In the genomic region with DNA sequence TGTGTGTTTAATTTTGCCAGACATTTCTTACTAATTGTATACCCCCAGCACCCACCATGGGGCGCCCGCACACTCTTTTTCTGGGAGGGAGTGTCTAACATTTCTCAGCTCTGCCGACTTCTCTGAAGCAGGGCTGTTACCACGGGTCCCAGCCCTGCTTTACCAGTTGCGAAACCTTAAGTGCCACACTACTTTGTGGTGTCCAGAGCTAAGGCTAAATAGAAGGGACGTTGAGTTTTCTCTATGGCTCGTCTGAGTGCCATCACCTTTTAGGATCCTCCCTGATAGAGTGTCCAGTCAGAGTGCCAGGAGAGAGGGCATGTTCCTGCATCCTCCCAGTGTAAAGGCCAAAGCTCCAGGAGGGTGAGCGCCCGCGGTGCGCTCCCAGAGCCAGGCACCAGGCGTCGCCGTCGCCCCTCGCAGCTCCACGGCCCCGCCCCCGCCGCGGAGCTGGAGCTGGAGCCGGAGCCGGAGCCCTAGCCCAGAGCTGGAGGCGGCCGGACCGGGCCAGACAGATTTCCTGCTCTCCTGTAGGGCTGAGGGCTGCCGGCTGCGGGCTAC, we compare ENCODE assay signal across 8 mouse cellular contexts. TPM values are rescaled to one million over a fixed set of nuclear protein-coding genes. Genes with fewer than 3 reads are reported as not detected.
A peak's percentile ranks its signal among the peaks of the same experiment; 100 is the strongest.
DNase-seq lines count a peak whose midpoint lies in the region; ATAC-seq and TF ChIP-seq lines count a peak whose summit lies in the region.

A gene (plus strand): TSS at position 141 of the 561 bp plus-strand sequence.

- ATAC-seq in limb, embryonic 14.5 days (ENCODE audit: low FRiP score, low read depth), result peak; percentile 94
- ATAC-seq in midbrain, embryonic 16.5 days, result peak; percentile 96

- TF ChIP-seq POLR2A in bone marrow macrophage, adult 2 months (IDR thresholded peaks at IDR 0.05; ENCODE audit: borderline replicate concordance, low read depth, low read length), result no peak
- no peak for TF ChIP-seq POLR2A in embryonic fibroblast, embryonic 13.5 days (IDR thresholded peaks at IDR 0.05; ENCODE audit: low read depth, low read length)
- no peak for TF ChIP-seq POLR2A in limb, embryonic 14.5 days (IDR thresholded peaks at IDR 0.05; ENCODE audit: borderline replicate concordance, extremely low read depth, insufficient read depth, insufficient read length)
- no peak for TF ChIP-seq POLR2A in spleen, adult 2 months (IDR thresholded peaks at IDR 0.05; ENCODE audit: low read depth, low read length)

- H3K9me3 ChIP-seq in limb, embryonic 14.5 days (ENCODE audit: control insufficient read depth, low read length), result no peaks in the 10 kb centered on the region
- no peaks in the 10 kb centered on the region for H3K9me3 ChIP-seq in midbrain, embryonic 16.5 days (replicated peaks; ENCODE audit: control insufficient read depth, low read length, poor library complexity, severe bottlenecking)

- no peaks in the 10 kb centered on the region for H3K36me3 ChIP-seq in limb, embryonic 14.5 days (ENCODE audit: control insufficient read depth, insufficient read depth, low read length)
- H3K36me3 ChIP-seq in midbrain, embryonic 16.5 days (ENCODE audit: control insufficient read depth, insufficient read depth, low read length), result no peaks in the 10 kb centered on the region
- H3K36me3 ChIP-seq in spleen, adult 2 months (ENCODE audit: control insufficient read depth, insufficient read depth, low read length), result no peaks in the 10 kb centered on the region

- peak within 1 kb of the TSS; percentile 48 for H3K4me3 ChIP-seq in bone marrow macrophage, adult 2 months (ENCODE audit: insufficient read depth, low read length)
- H3K4me3 ChIP-seq in embryonic fibroblast, embryonic 13.5 days (ENCODE audit: insufficient read depth, low read length), result peak within 1 kb of the TSS; percentile 44
- H3K4me3 ChIP-seq in limb, embryonic 14.5 days (replicated peaks; ENCODE audit: low read length), result peak within 1 kb of the TSS; percentile 68
- H3K4me3 ChIP-seq in midbrain, embryonic 16.5 days (ENCODE audit: low read depth, low read length), result peak within 1 kb of the TSS; percentile 78
- H3K4me3 ChIP-seq in spleen, adult 2 months (ENCODE audit: extremely low read depth, insufficient read depth, insufficient read length), result peak within 1 kb of the TSS; percentile 63

- TF ChIP-seq CTCF in bone marrow macrophage, adult 2 months (IDR thresholded peaks at IDR 0.05; ENCODE audit: low read depth, low read length), result peak; percentile 36
- TF ChIP-seq CTCF in embryonic fibroblast, embryonic 13.5 days (IDR thresholded peaks at IDR 0.05; ENCODE audit: borderline replicate concordance, insufficient read depth, low read length), result peak; percentile 68
- TF ChIP-seq CTCF in spleen, adult 2 months (IDR thresholded peaks at IDR 0.05; ENCODE audit: extremely low read depth, insufficient read depth, insufficient read length, insufficient replicate concordance), result peak; percentile 74

- H3K4me1 ChIP-seq in bone marrow macrophage, adult 2 months (ENCODE audit: control insufficient read depth, insufficient read depth, low read length), result 0 out of 2 replicates have a peak, but pooled peaks cover 3% of the 10 kb centered on the region
- H3K4me1 ChIP-seq in embryonic fibroblast, embryonic 13.5 days (ENCODE audit: control insufficient read depth, insufficient read depth, low read length), result no peaks in the 10 kb centered on the region
- peaks cover 6% of the 10 kb centered on the region for H3K4me1 ChIP-seq in limb, embryonic 14.5 days (ENCODE audit: control insufficient read depth, insufficient read depth, low read length)
- peaks cover 11% of the 10 kb centered on the region for H3K4me1 ChIP-seq in midbrain, embryonic 16.5 days (ENCODE audit: control insufficient read depth, insufficient read depth, low read length)
- peaks cover 10% of the 10 kb centered on the region for H3K4me1 ChIP-seq in spleen, adult 2 months (ENCODE audit: control insufficient read depth, insufficient read depth, insufficient read length)

- no peak within 1 kb of the TSS for H3K27ac ChIP-seq in bone marrow macrophage, adult 2 months (ENCODE audit: insufficient read depth, low read depth, low read length)
- H3K27ac ChIP-seq in embryonic fibroblast, embryonic 13.5 days (ENCODE audit: insufficient read depth, low read length), result 0 out of 2 replicates have a peak within 1 kb of the TSS, but pooled peaks have one; percentile 15
- no peak within 1 kb of the TSS for H3K27ac ChIP-seq in limb, embryonic 14.5 days (replicated peaks; ENCODE audit: low read depth, low read length)
- H3K27ac ChIP-seq in midbrain, embryonic 16.5 days (ENCODE audit: low read length), result peak within 1 kb of the TSS; percentile 86
- H3K27ac ChIP-seq in spleen, adult 2 months (ENCODE audit: insufficient read depth, low read length), result peak within 1 kb of the TSS; percentile 39; the same call in 1 of the 2 replicates

- peaks cover 21% of the 10 kb centered on the region; the same call in 1 of the 2 replicates for H3K27me3 ChIP-seq in limb, embryonic 14.5 days (ENCODE audit: control insufficient read depth, insufficient read depth, low read length)
- no peaks in the 10 kb centered on the region for H3K27me3 ChIP-seq in midbrain, embryonic 16.5 days (ENCODE audit: control insufficient read depth, insufficient read depth, low read depth, low read length)
- peaks cover 10% of the 10 kb centered on the region for H3K27me3 ChIP-seq in spleen, adult 2 months (ENCODE audit: control insufficient read depth, insufficient read depth, low read length)

- 3% methylated on average over 28 of the region's 28 CpGs for WGBS in limb, embryonic 14.5 days
- WGBS in midbrain, embryonic 16.5 days, result 4% methylated on average over 28 of the region's 28 CpGs
- 3% methylated on average over 28 of the region's 28 CpGs for WGBS in spleen, adult 2 months

- peak within 1 kb of the TSS; percentile 99 for H3K4me2 ChIP-seq in limb, embryonic 14.5 days (replicated peaks; ENCODE audit: low read depth, low read length, severe bottlenecking)
- peak within 1 kb of the TSS; percentile 83 for H3K4me2 ChIP-seq in midbrain, embryonic 16.5 days (ENCODE audit: low read length)

- H3K9ac ChIP-seq in limb, embryonic 14.5 days (ENCODE audit: low read depth, low read length, severe bottlenecking), result peak within 1 kb of the TSS; percentile 64
- peak within 1 kb of the TSS; percentile 87 for H3K9ac ChIP-seq in midbrain, embryonic 16.5 days (ENCODE audit: low read depth, low read length)

- peak; percentile 93 for DNase-seq in 416B (ENCODE audit: low read depth)
- peak; percentile 83 to 86 for DNase-seq in heart, adult 9 months (ENCODE audit: low spot score in 2 of 2)
- DNase-seq in kidney, adult 9 months, result peak; percentile 92
- peak; percentile 75 for DNase-seq in limb, embryonic 14.5 days (ENCODE audit: low spot score)
- peak; percentile 27 to 58 for DNase-seq in spleen, adult 2 months (ENCODE audit: low read depth in 1 of 2, low spot score in 2 of 2)

RNA-seq across cellular contexts. Expression of the gene that starts here (rescaled TPM):
- 43.2 and 45.3 TPM in 2 replicates for polyA plus RNA-seq in bone marrow macrophage, adult 2 months (2012; ENCODE audit: insufficient read depth, insufficient read length, missing spikeins)
- 3.2 and 4.4 TPM in 2 replicates for polyA plus RNA-seq in embryonic fibroblast, embryonic 13.5 days (2011; ENCODE audit: insufficient read length, low read depth, missing spikeins)
- 3.0 and 3.2 TPM in 2 replicates for polyA plus RNA-seq in limb, embryonic 14.5 days (2012; rRNA removed)
- polyA plus RNA-seq in limb, embryonic 14.5 days (2014; fragmentation: Nextera tagmentation; extraction: Ambion mirVana), result 3.6 and 4.1 TPM in 2 replicates
- 7.1 and 7.6 TPM in 2 replicates for polyA plus RNA-seq in midbrain, embryonic 16.5 days (2015; fragmentation: Nextera tagmentation; extraction: Ambion mirVana)
- 9.5 and 10.1 TPM in 2 replicates for polyA plus RNA-seq in spleen, adult 2 months (2012; rRNA removed)

Comparison
In these comparisons a context has a peak if more than half of its experiments do, and no peak if none do; other contexts are left out.
1. DNase-seq: peak in every context shown above with its lines; median percentile 93 in 416B; 92 in kidney, adult 9 months; 84 in heart, adult 9 months; 75 in limb, embryonic 14.5 days; 42 in spleen, adult 2 months.
2. H3K27ac ChIP-seq: peak in embryonic fibroblast, embryonic 13.5 days (single experiment), midbrain, embryonic 16.5 days (single experiment) and spleen, adult 2 months (single experiment); none in bone marrow macrophage, adult 2 months (single experiment) and limb, embryonic 14.5 days (single experiment).
3. Peak in every context shown above with its lines, with median percentiles within 50 percentile points of each other: H3K4me3 ChIP-seq and CTCF ChIP-seq.